Mouse (Mus musculus) G1E (cell line): ENCODE measurements around the gene Olfr1416. TPM values are rescaled to one million over a fixed set of nuclear protein-coding genes. Genes with fewer than 3 reads are reported as not detected.

Experiments used
- ATAC-seq: 2 replicates; pipeline ENCODE4 v1.8.0; 2016; ENCODE audit warnings: mild to moderate bottlenecking; ENCODE audit not compliant: insufficient number of reproducible peaks, poor library complexity, low FRiP score, severe bottlenecking; ENCODE audit errors: extremely low read depth
- DNase-seq: peaks from one replicate; pipeline ENCODE4 v3.0.0; 2012; ENCODE audit warnings: low spot score
- H3K27me3 ChIP-seq: 2 replicates; pipeline ENCODE4 v1.6.1; 2012; ENCODE audit warnings: mild to moderate bottlenecking, low read length, inconsistent platforms; ENCODE audit not compliant: insufficient read depth
- H3K36me3 ChIP-seq: replicated peaks from 2 replicates; pipeline ENCODE3; 2012; ENCODE audit warnings: mild to moderate bottlenecking, inconsistent platforms
- H3K4me1 ChIP-seq: 2 replicates; pipeline ENCODE4 v1.6.1; 2012; ENCODE audit warnings: low read depth, low read length, inconsistent platforms, mixed read lengths; ENCODE audit not compliant: insufficient read depth
- H3K4me3 ChIP-seq: 2 replicates; pipeline ENCODE4 v1.5.1; 2012; ENCODE audit warnings: low read depth, mild to moderate bottlenecking, inconsistent platforms, low read length, moderate library complexity, mixed read lengths
- H3K9me3 ChIP-seq: replicated peaks from 2 replicates; pipeline ENCODE4 v1.6.1; 2012; ENCODE audit warnings: inconsistent platforms
- CTCF ChIP-seq: IDR thresholded peaks from 2 replicates; pipeline ENCODE4 v1.5.1; 2012; ENCODE audit warnings: low read depth, low read length, inconsistent platforms, mixed read lengths
- GATA1 ChIP-seq: IDR thresholded peaks from 2 replicates; pipeline ENCODE4 v1.6.1; 2012; ENCODE audit warnings: borderline replicate concordance, low read length, inconsistent platforms, mixed read lengths
- GATA2 ChIP-seq: IDR thresholded peaks from 2 replicates; pipeline ENCODE4 v1.6.1; 2012; ENCODE audit warnings: low read depth, low read length, inconsistent platforms, borderline replicate concordance
- POLR2AphosphoS5 ChIP-seq: IDR thresholded peaks from 2 replicates; pipeline ENCODE4 v1.6.1; 2012; ENCODE audit warnings: low read depth, low read length, inconsistent platforms; ENCODE audit not compliant: insufficient replicate concordance
- TAL1 ChIP-seq: conservative IDR thresholded peaks from 2 replicates; pipeline ENCODE4 v1.6.1; 2012; ENCODE audit warnings: low read depth, low read length, inconsistent platforms, mixed read lengths
- polyA plus RNA-seq: library from polyadenylated mRNA; stranded (reverse); fragments of >175 nt; gene quantifications from 2 replicates; pipeline ENCODE4 v1.2.3, GENCODE M21; 2012
- total RNA-seq, 2 experiments: library from RNA; stranded (forward) in 1 of 2; stranded (reverse) in 1 of 2; fragments of 200-1000 nt in 1 of 2; fragments of >200 nt in 1 of 2; fragmentation: Nextera tagmentation in 1 of 2; gene quantifications; 2 replicates each; pipeline ENCODE4 v1.2.3; 2014 to 2017

Olfr1416 gene
- total and polyA plus RNA-seq, 3 experiments = 0.16 TPM; not detected in 2

- H3K4me1 ChIP-seq = peaks cover 6% of the 10 kb centered on the region
- ATAC-seq (no peak), DNase-seq (no peak)
- H3K4me3 ChIP-seq = no peak overlapping the region
- H3K27me3 ChIP-seq = no peaks in the 10 kb centered on the region
- H3K9me3 ChIP-seq = no peaks in the 10 kb centered on the region
- TF ChIP-seq GATA2 (no peak), GATA1 (no peak), CTCF (peak; percentile 67; the same call in 1 of the 2 replicates), POLR2AphosphoS5 (no peak)
- peaks cover 95% of the 10 kb centered on the region for H3K36me3 ChIP-seq
Observed at GRCm38 (mm10) chr1:92453751-92454445, 31.0 kb downstream of the Olfr1416 start.

GRCm38 (mm10) chr1:92448293-92448692, 36.6 kb downstream of the Olfr1416 start:
- Histone ChIP-seq H3K4me1 (peaks cover 6% of the 10 kb centered on the region; the same call in 1 of the 2 replicates), H3K36me3 (peaks cover 98% of the 10 kb centered on the region), H3K4me3 (no peak overlapping the region), H3K9me3 (no peaks in the 10 kb centered on the region), H3K27me3 (no peaks in the 10 kb centered on the region)
- no peak for ATAC-seq
- no peak for TF ChIP-seq CTCF
- no peak for TF ChIP-seq GATA2
- no peak for TF ChIP-seq TAL1
- no peak for TF ChIP-seq POLR2AphosphoS5
- TF ChIP-seq GATA1 = no peak
- no peak for DNase-seq

GRCm38 (mm10) chr1:92441453-92442063, 43.4 kb downstream of the Olfr1416 start:
- ATAC-seq = no peak
- H3K27me3 ChIP-seq = no peaks in the 10 kb centered on the region
- peaks cover 9% of the 10 kb centered on the region; the same call in 1 of the 2 replicates for H3K4me1 ChIP-seq
- no peak for DNase-seq
- TF ChIP-seq GATA1 (no peak), GATA2 (no peak)
- no peak overlapping the region for H3K4me3 ChIP-seq
- peaks cover 90% of the 10 kb centered on the region for H3K36me3 ChIP-seq
- H3K9me3 ChIP-seq = no peaks in the 10 kb centered on the region

- ATAC-seq = no peak
- no peaks in the 10 kb centered on the region for H3K27me3 ChIP-seq
- H3K36me3 ChIP-seq = peaks cover 77% of the 10 kb centered on the region
- peaks cover 9% of the 10 kb centered on the region; the same call in 1 of the 2 replicates for H3K4me1 ChIP-seq
- H3K9me3 ChIP-seq = no peaks in the 10 kb centered on the region
- no peak overlapping the region for H3K4me3 ChIP-seq
- TF ChIP-seq GATA1 (no peak), POLR2AphosphoS5 (no peak), GATA2 (no peak), CTCF (no peak), TAL1 (no peak)
- no peak for DNase-seq
Observed at GRCm38 (mm10) chr1:92440066-92440750, 44.7 kb downstream of the Olfr1416 start.

DNA sequence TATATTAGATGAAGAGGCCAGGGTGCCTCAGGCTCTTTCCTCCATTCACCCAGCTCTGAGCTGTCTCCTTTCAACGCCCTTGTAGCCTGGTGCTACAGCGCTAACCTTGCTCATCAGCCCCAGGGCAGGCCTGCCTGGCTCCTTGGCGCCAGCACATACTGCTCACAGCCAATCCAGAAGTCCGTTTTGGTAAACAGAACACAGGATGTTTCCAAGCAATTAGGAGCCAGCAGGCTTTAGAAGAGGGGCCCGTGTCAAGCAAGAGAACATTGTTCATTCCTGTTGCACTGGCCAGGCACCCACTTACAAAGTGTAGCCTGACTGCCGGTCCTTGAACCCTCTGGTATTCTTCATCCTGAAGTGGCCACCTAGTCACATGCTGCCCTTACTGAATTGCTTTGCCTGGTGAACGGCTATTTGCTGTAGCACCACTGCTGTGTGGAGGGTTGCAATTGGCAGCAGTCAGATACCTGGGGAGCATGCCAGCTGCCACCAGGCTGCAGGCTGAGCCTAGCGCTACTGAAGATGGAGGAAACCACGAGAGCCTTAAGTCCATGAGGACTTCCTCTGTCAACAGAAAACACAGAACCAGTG, 47.1 kb downstream of the Olfr1416 start:
- Histone ChIP-seq H3K4me1 (peaks cover 5% of the 10 kb centered on the region; the same call in 1 of the 2 replicates), H3K27me3 (peaks cover 8% of the 10 kb centered on the region; the same call in 1 of the 2 replicates), H3K36me3 (peaks cover 53% of the 10 kb centered on the region), H3K9me3 (no peaks in the 10 kb centered on the region), H3K4me3 (no peak overlapping the region)
- TF ChIP-seq GATA2 = no peak
- TF ChIP-seq GATA1 = no peak
- no peak for TF ChIP-seq TAL1
- DNase-seq (no peak), ATAC-seq (no peak)

GRCm38 (mm10) chr1:92436831-92437321, 48.0 kb downstream of the Olfr1416 start:
- Histone ChIP-seq H3K27me3 (peaks cover 14% of the 10 kb centered on the region), H3K4me1 (peaks cover 3% of the 10 kb centered on the region; the same call in 1 of the 2 replicates), H3K36me3 (peaks cover 44% of the 10 kb centered on the region), H3K4me3 (no peak overlapping the region; the same call in 1 of the 2 replicates), H3K9me3 (no peaks in the 10 kb centered on the region)
- DNase-seq (no peak), ATAC-seq (no peak)
- no peak for TF ChIP-seq CTCF
- TF ChIP-seq GATA1 = no peak
